Mouse (Mus musculus) frontal cortex, postnatal 14 days (tissue): ENCODE data around the gene Slc25a47.
"Not testable (repeated sequence)": the region's sequence is repeated elsewhere in the genome, so short reads cannot be mapped to it uniquely, and the experiment has no call there.

ENCODE experiments used
- DNase-seq, 2 experiments: peaks; one replicate each; pipeline ENCODE4 v3.0.0; 2022; ENCODE audit warnings: low spot score in 2 of 2

Slc25a47 gene

GRCm38 (mm10) chr12:108826282-108826957 lies 9.4 kb upstream of the Slc25a47 start:
- DNase-seq, result no peak

- no peak for DNase-seq
Measured at GRCm38 (mm10) chr12:108826958-108827535, 8.8 kb upstream of the Slc25a47 start.

- DNase-seq, result no peak
Measured at GRCm38 (mm10) chr12:108827641-108828040, 8.2 kb upstream of the Slc25a47 start.

GRCm38 (mm10) chr12:108829636-108830035 lies 6.2 kb upstream of the Slc25a47 start:
- no peak for DNase-seq

- DNase-seq, result no peak
Measured at GRCm38 (mm10) chr12:108830358-108830757, 5.5 kb upstream of the Slc25a47 start.

GRCm38 (mm10) chr12:108831966-108832643 lies 3.7 kb upstream of the Slc25a47 start:
- DNase-seq, result no peak

- DNase-seq, result no peak
Measured at GRCm38 (mm10) chr12:108832851-108833250, 3.0 kb upstream of the Slc25a47 start.

- no peak for DNase-seq
Measured at GRCm38 (mm10) chr12:108833408-108833807, 2.4 kb upstream of the Slc25a47 start.

- DNase-seq, result no peak
Measured at GRCm38 (mm10) chr12:108834337-108834736, 1.5 kb upstream of the Slc25a47 start.

GRCm38 (mm10) chr12:108834786-108835185 lies 1.1 kb upstream of the Slc25a47 start:
- DNase-seq, result no peak

GRCm38 (mm10) chr12:108835208-108835839 lies 522 bp upstream of the Slc25a47 start:
- no peak for DNase-seq

GRCm38 (mm10) chr12:108836722-108837121 lies 876 bp downstream of the Slc25a47 start:
- no peak for DNase-seq

GRCm38 (mm10) chr12:108841181-108841580 lies 5.3 kb downstream of the Slc25a47 start:
- DNase-seq, result no peak

GRCm38 (mm10) chr12:108842663-108843062 lies 6.8 kb downstream of the Slc25a47 start:
- no peak for DNase-seq

GRCm38 (mm10) chr12:108848033-108848432 lies 12.2 kb downstream of the Slc25a47 start:
- not testable (repeated sequence) for DNase-seq

GRCm38 (mm10) chr12:108849488-108850022 lies 13.7 kb downstream of the Slc25a47 start:
- no peak for DNase-seq

GRCm38 (mm10) chr12:108850129-108850528 lies 14.3 kb downstream of the Slc25a47 start:
- DNase-seq, result no peak

GRCm38 (mm10) chr12:108850886-108851285 lies 15.0 kb downstream of the Slc25a47 start:
- no peak for DNase-seq

GRCm38 (mm10) chr12:108852822-108853221 lies 17.0 kb downstream of the Slc25a47 start:
- DNase-seq, result no peak

- DNase-seq, result no peak
Measured at GRCm38 (mm10) chr12:108855081-108855480, 19.2 kb downstream of the Slc25a47 start.

- no peak for DNase-seq
Measured at GRCm38 (mm10) chr12:108856186-108856585, 20.3 kb downstream of the Slc25a47 start.

- DNase-seq, result no peak
Measured at GRCm38 (mm10) chr12:108857109-108857508, 21.3 kb downstream of the Slc25a47 start.
